Mouse (Mus musculus) hindbrain, embryonic 14.5 days (tissue): ENCODE results near the gene Tmem11. TPM values are rescaled to one million over a fixed set of nuclear protein-coding genes. Genes with fewer than 3 reads are reported as not detected.
A peak's percentile ranks its signal among the peaks of the same experiment; 100 is the strongest.

Experiments
- ATAC-seq: fragments of 200-750 bp; cut with Nextera tagmentation; 2 replicates; pipeline ENCODE4 v1.8.0; 2017; ENCODE audit warnings: moderate number of reproducible peaks, mild to moderate bottlenecking, moderate TSS enrichment, moderate library complexity; ENCODE audit not compliant: low FRiP score
- DNase-seq: peaks from one replicate; pipeline ENCODE4 v3.0.0-alpha.2; 2015; ENCODE audit warnings: low spot score
- H3K27ac ChIP-seq: fragments of 300-500 bp; sonication (generic); 2 replicates; pipeline ENCODE4 v1.5.1; 2014; ENCODE audit warnings: mild to moderate bottlenecking, moderate library complexity
- H3K27me3 ChIP-seq: fragments of 300-500 bp; sonication (generic); 2 replicates; pipeline ENCODE4 v1.6.1; 2014; ENCODE audit warnings: mild to moderate bottlenecking, low read length, mixed read lengths; ENCODE audit not compliant: control insufficient read depth, insufficient read depth
- H3K36me3 ChIP-seq: fragments of 300-500 bp; sonication (generic); replicated peaks from 2 replicates; pipeline ENCODE4 v1.6.1; 2014; ENCODE audit not compliant: control insufficient read depth, insufficient read depth
- H3K4me1 ChIP-seq: fragments of 300-500 bp; sonication (generic); replicated peaks from 2 replicates; pipeline ENCODE4 v1.6.1; 2014; ENCODE audit warnings: antibody characterized with exemption, low read length, mixed read lengths; ENCODE audit not compliant: control insufficient read depth, insufficient read depth
- H3K4me2 ChIP-seq: fragments of 300-500 bp; sonication (generic); replicated peaks from 2 replicates; pipeline ENCODE4 v1.6.1; 2014; ENCODE audit warnings: mild to moderate bottlenecking, moderate library complexity
- H3K4me3 ChIP-seq: fragments of 300-500 bp; sonication (generic); replicated peaks from 2 replicates; pipeline ENCODE4 v1.5.1; 2014; ENCODE audit warnings: mild to moderate bottlenecking, low read length
- H3K9ac ChIP-seq: fragments of 300-500 bp; sonication (generic); 2 replicates; pipeline ENCODE4 v1.6.1; 2014
- H3K9me3 ChIP-seq: fragments of 300-500 bp; sonication (generic); 2 replicates; pipeline ENCODE4 v1.6.1; 2016; ENCODE audit warnings: low read length; ENCODE audit not compliant: control insufficient read depth
- WGBS: fragments of 180-500 bp; shearing (Covaris S2); extraction: QIAGEN DNeasy Blood & Tissue Kit; methylation state at CpG from one replicate; pipeline ENCODE4 v1.1.7; 2014; 5-methylcytosine and 5-hydroxymethylcytosine counted together
- polyA plus RNA-seq: library from polyadenylated mRNA; unstranded; fragments of >200 nt; fragmentation: Nextera tagmentation; extraction: Ambion mirVana; gene quantifications from 2 replicates; pipeline ENCODE4 v1.2.1, GENCODE M21; 2014

Tmem11 gene
- 52.4 and 57.7 TPM in 2 replicates for polyA plus RNA-seq

DNA sequence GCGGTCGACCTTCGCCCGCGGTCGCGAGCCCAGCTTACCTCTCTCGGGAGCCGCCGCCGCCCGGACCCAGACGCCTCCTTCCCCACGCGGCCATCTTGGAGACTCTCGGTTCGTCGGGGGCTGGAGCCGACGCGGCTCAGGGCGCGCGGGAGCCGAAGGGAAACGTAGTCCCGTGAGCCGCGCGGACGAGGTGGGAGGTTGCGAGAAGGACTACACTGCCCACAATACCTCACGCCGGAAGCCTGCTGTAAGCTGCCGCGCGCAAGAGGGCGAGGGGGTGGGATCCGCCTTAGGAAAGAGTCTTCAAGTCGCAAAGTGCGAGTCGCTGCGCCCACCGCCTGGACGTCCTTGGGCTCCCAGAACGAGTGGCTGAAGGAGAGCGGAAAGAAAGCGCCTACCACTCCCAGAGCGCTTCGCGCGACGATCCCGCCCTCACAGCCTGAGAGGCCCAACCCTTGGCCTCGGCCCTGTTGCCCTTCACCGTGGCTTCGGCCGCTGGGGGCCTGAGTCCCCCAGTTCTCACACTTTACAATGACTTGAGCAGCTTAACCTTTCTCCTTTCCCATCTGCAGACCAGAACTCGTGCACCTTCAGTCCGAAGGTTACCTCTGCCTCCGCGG lies at the start of gene Tmem11:
Gene Tmem11 (minus strand): TSS at position 598 of the 620 bp plus-strand sequence.
- peak; percentile 96 for DNase-seq
- H3K27me3 ChIP-seq: no peaks in the 10 kb centered on the region
- ATAC-seq: peak; percentile 99
- no peaks in the 10 kb centered on the region for H3K9me3 ChIP-seq
- H3K9ac ChIP-seq: peak within 1 kb of the TSS; percentile 78
- H3K4me1 ChIP-seq: peaks cover 26% of the 10 kb centered on the region
- peak within 1 kb of the TSS; percentile 95 for H3K4me3 ChIP-seq
- H3K36me3 ChIP-seq: 0 out of 2 replicates have a peak, but pooled peaks cover 5% of the 10 kb centered on the region
- under 1% methylated on average over 62 of the region's 62 CpGs for WGBS
- H3K4me2 ChIP-seq: peak within 1 kb of the TSS; percentile 82
- H3K27ac ChIP-seq: peak within 1 kb of the TSS; percentile 88

DNA sequence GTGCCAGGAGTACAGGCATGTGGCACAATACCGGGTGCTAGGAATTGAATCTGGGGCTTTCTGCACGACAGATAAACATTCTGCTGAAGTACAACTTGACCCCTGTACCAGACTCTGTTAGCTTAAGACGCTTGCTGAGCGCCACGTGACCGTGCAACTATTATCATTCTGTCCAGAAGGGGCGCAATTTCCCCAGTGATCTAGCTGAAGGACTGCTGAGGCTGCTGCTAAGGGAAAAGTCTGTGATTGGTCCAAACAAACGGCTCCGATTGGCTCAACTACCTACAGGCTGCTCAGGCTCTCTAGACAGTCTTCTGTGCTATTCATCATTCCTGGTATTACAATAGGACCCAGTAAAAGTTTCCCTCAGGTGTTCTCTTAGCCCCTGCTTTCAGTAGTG lies 48.2 kb upstream of the Tmem11 start:
- 2% methylated on average over 9 of the region's 9 CpGs for WGBS
- H3K9ac ChIP-seq: peak overlapping the region; percentile 26; the same call in 1 of the 2 replicates
- ATAC-seq (peak; percentile 82), DNase-seq (peak; percentile 95)
- H3K4me2 ChIP-seq: peak overlapping the region; percentile 47
- peaks cover 11% of the 10 kb centered on the region for H3K4me1 ChIP-seq
- H3K36me3 ChIP-seq: no peaks in the 10 kb centered on the region
- H3K27ac ChIP-seq: no peak overlapping the region
- H3K9me3 ChIP-seq: no peaks in the 10 kb centered on the region
- 0 out of 2 replicates have a peak overlapping the region, but pooled peaks have one; percentile 14 for H3K4me3 ChIP-seq
- H3K27me3 ChIP-seq: no peaks in the 10 kb centered on the region

DNA sequence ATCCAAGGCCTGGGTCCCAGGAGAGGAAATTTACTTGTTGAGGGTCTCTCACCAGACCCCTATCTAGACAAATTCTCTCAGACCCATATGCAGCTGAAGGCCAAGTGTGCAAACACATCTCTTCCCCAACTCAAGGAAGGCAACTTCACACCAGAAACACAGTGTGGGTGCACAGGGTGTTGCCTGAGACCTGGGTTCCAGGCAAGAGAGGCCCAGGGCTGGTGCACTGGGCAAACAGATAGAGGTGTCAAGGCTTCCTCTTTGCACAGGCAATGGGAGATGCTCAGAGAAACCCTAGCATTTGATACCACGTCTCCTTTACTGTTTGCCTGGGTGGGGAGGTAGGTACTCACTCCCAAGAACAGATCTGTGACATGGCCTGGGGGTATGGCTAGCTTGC lies 45.9 kb upstream of the Tmem11 start:
- no peak for DNase-seq
- 84% methylated on average over 1 of the region's 1 CpGs for WGBS
- Histone ChIP-seq H3K27ac (no peak overlapping the region), H3K36me3 (no peaks in the 10 kb centered on the region; the same call in 1 of the 2 replicates), H3K27me3 (no peaks in the 10 kb centered on the region), H3K4me1 (peaks cover 4% of the 10 kb centered on the region; the same call in 1 of the 2 replicates), H3K4me2 (no peak overlapping the region), H3K9ac (no peak overlapping the region), H3K9me3 (no peaks in the 10 kb centered on the region), H3K4me3 (no peak overlapping the region)
- no peak for ATAC-seq

DNA sequence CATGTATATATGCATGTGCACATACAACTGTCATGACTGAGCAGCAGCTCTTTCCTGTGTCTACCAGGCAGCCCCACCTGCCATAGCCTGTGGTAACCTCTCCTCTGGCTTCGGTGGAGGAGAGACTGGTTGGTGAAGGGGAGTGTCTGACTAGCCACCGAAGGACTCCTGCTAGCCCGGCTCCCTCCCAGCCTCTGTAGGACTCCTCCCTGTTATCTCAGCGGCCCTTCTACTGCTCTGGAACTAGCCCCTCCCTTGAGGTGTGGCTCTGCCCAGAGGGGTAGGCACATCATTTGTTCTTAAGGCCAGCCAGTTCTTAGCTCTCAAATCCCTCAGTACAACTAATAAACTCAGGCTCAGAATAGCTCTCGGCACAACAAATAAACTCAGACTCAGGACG lies 45.4 kb upstream of the Tmem11 start:
- no peaks in the 10 kb centered on the region for H3K9me3 ChIP-seq
- DNase-seq (no peak), ATAC-seq (no peak)
- H3K9ac ChIP-seq: no peak overlapping the region
- WGBS: 47% methylated on average over 6 of the region's 6 CpGs
- peaks cover 4% of the 10 kb centered on the region; the same call in 1 of the 2 replicates for H3K4me1 ChIP-seq
- H3K27ac ChIP-seq: no peak overlapping the region
- H3K36me3 ChIP-seq: no peaks in the 10 kb centered on the region; the same call in 1 of the 2 replicates
- H3K4me2 ChIP-seq: no peak overlapping the region
- H3K4me3 ChIP-seq: no peak overlapping the region
- H3K27me3 ChIP-seq: no peaks in the 10 kb centered on the region

DNA sequence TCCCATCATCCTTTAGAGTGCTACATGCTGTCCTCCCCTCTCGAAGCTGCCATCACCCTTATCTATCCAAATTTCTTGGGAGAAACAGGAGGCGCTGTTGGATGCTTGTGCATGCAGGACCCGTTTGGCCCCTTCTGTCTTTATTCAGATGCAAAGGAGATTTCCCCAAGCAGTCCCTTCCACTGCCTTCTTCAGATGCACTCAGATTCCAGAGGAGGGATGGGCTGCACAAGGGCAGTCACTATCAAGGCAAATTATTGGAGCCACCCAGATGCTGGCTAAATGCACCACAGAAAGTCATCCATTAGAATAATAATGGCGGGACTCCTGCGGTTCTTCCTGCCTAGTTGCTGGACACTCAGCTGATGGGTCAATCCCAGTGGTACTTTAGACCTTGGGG lies 43.9 kb upstream of the Tmem11 start:
- ATAC-seq: no peak
- Histone ChIP-seq H3K9me3 (no peaks in the 10 kb centered on the region), H3K4me3 (no peak overlapping the region), H3K27me3 (no peaks in the 10 kb centered on the region), H3K27ac (no peak overlapping the region), H3K4me1 (peaks cover 4% of the 10 kb centered on the region; the same call in 1 of the 2 replicates), H3K4me2 (no peak overlapping the region), H3K36me3 (no peaks in the 10 kb centered on the region; the same call in 1 of the 2 replicates), H3K9ac (no peak overlapping the region)
- no peak for DNase-seq
- WGBS: 60% methylated on average over 5 of the region's 5 CpGs

DNA sequence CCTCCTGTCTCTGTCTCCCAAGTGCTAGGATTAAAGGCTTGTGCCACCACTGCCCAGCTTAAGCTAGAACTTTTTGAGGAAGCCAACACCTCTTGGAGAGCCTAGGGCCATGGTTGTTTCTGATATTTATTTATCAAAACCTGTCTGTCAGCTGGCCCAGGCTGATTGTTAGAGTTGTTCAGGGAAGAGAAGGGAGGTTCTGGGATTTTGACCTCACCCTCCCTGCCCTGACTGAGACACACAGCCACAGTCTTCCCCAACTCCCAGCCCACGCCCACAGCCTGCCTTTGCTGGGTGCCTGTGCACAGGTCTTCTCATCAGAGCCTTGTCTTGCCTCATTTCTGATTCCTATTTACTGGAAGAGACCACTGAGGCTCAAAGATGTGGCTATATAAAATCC lies 43.1 kb upstream of the Tmem11 start:
- H3K9ac ChIP-seq: no peak overlapping the region

DNA sequence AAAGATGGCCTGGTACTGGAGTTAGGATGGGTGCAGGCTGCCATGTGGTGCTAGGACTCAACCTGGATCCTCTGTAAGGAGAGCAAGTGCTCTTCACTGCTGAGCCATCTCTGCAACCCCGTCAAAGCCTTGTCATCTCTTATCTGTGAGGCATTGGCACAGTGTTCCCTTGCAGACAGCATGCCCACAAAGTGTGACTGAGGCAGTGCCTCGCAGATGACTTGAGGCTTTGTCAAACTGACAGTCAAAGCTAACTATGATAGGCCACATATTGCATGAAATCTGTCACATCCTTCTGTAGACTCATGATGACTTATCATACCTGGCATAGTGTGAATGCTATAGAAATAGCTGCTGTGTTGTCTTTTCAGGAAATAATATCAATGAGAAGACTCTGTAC lies 40.9 kb upstream of the Tmem11 start:
- no peak for DNase-seq

More for the DNA sequence above, 43.1 kb upstream of the Tmem11 start:
- no peak for DNase-seq
- H3K4me3 ChIP-seq: no peak overlapping the region
- WGBS: 85% methylated on average over 1 of the region's 1 CpGs
- H3K9me3 ChIP-seq: no peaks in the 10 kb centered on the region
- H3K27me3 ChIP-seq: no peaks in the 10 kb centered on the region
- H3K4me1 ChIP-seq: no peaks in the 10 kb centered on the region
- no peak overlapping the region for H3K27ac ChIP-seq
- no peak overlapping the region for H3K4me2 ChIP-seq
- no peaks in the 10 kb centered on the region; the same call in 1 of the 2 replicates for H3K36me3 ChIP-seq
- ATAC-seq: no peak

DNA sequence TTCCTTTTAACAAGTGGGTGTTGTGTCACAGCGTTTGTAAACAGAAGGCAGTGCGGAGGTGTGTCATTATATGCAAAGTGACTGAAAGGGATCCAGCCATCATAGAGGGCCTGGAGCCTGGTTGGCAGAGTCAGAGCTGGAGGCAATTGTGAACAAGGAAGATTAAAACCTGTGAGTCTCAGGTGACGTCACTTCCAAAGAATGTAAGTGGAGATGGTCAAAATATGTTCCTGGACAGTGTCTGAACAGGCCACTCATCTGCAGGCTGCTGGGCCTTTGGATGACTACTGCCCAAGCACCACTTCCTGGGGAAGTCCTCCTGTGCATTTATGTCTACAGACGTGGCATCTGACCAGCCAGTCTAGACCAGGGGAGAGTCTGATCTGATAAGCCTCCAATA lies 36.1 kb upstream of the Tmem11 start:
- Histone ChIP-seq H3K4me2 (no peak overlapping the region), H3K4me1 (peaks cover 26% of the 10 kb centered on the region), H3K27me3 (no peaks in the 10 kb centered on the region), H3K9ac (no peak overlapping the region), H3K9me3 (no peaks in the 10 kb centered on the region), H3K4me3 (no peak overlapping the region), H3K36me3 (no peaks in the 10 kb centered on the region; the same call in none of the 2 replicates), H3K27ac (no peak overlapping the region)
- ATAC-seq (no peak), DNase-seq (no peak)
- 84% methylated on average over 4 of the region's 4 CpGs for WGBS

More for the DNA sequence above, 40.9 kb upstream of the Tmem11 start:
- H3K4me1 ChIP-seq: no peaks in the 10 kb centered on the region
- no peak for ATAC-seq
- no peaks in the 10 kb centered on the region for H3K9me3 ChIP-seq
- no peak overlapping the region for H3K27ac ChIP-seq
- H3K36me3 ChIP-seq: no peaks in the 10 kb centered on the region; the same call in 1 of the 2 replicates
- 93% methylated on average over 2 of the region's 2 CpGs for WGBS
- no peak overlapping the region for H3K9ac ChIP-seq
- H3K4me3 ChIP-seq: no peak overlapping the region
- no peaks in the 10 kb centered on the region for H3K27me3 ChIP-seq
- H3K4me2 ChIP-seq: no peak overlapping the region

DNA sequence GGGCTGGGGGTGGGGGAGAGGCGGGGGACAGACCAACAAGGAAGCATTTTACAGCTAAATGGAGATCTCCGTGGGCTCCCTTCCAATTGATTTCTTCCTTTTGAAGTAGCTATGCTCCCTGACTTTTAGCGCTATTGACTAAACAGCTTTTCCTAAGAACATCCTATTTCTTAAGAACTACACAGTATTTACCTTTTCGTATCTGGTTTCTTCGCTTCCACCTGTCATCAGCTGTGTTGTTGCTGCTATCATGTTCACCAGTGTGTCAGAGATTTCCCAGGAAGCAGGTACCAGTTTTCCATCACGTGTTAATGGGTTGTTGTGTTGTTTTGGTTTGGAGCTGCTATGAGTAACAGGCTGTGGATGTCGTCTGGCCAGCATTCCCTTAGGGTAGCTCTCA lies 35.4 kb upstream of the Tmem11 start, which contains the start of gene Natd1:
Gene Natd1 (minus strand): TSS at position 260 of the 400 bp plus-strand sequence.
- H3K27me3 ChIP-seq: no peaks in the 10 kb centered on the region
- DNase-seq: no peak
- H3K4me1 ChIP-seq: peaks cover 26% of the 10 kb centered on the region
- H3K4me2 ChIP-seq: peak within 1 kb of the TSS; percentile 92
- H3K27ac ChIP-seq: peak within 1 kb of the TSS; percentile 83
- peak within 1 kb of the TSS; percentile 97 for H3K4me3 ChIP-seq
- no peaks in the 10 kb centered on the region; the same call in 1 of the 2 replicates for H3K36me3 ChIP-seq
- H3K9me3 ChIP-seq: no peaks in the 10 kb centered on the region
- peak within 1 kb of the TSS; percentile 98 for H3K9ac ChIP-seq
- no peak for ATAC-seq
- WGBS: 39% methylated on average over 7 of the region's 7 CpGs
